Mouse (Mus musculus) heart, embryonic 10.5 days (tissue): ENCODE measurements around the gene Ivns1abp. TPM values are rescaled to one million over a fixed set of nuclear protein-coding genes. Genes with fewer than 3 reads are reported as not detected.
A peak's percentile ranks its signal among the peaks of the same experiment; 100 is the strongest.
"Not testable (repeated sequence)": the region's sequence is repeated elsewhere in the genome, so short reads cannot be mapped to it uniquely, and the experiment has no call there.

Source experiments
- DNase-seq: peaks from one replicate; pipeline ENCODE4 v3.0.0-alpha.2; 2017; ENCODE audit warnings: low spot score
- H3K27ac ChIP-seq: fragments of 300-500 bp; sonication (generic); 2 replicates; pipeline ENCODE4 v1.5.1; 2016; ENCODE audit warnings: mild to moderate bottlenecking
- H3K27me3 ChIP-seq: fragments of 300-500 bp; sonication (generic); 2 replicates; pipeline ENCODE4 v1.6.1; 2016; ENCODE audit warnings: mild to moderate bottlenecking; ENCODE audit not compliant: poor library complexity, insufficient read depth, severe bottlenecking
- H3K36me3 ChIP-seq: fragments of 300-500 bp; sonication (generic); 2 replicates; pipeline ENCODE4 v1.6.1; 2016; ENCODE audit warnings: mild to moderate bottlenecking, moderate library complexity
- H3K4me1 ChIP-seq: fragments of 300-500 bp; sonication (generic); 2 replicates; pipeline ENCODE4 v1.6.1; 2016; ENCODE audit warnings: mild to moderate bottlenecking
- H3K4me3 ChIP-seq: fragments of 300-500 bp; sonication (generic); 2 replicates; pipeline ENCODE4 v1.5.1; 2016; ENCODE audit warnings: mild to moderate bottlenecking, moderate library complexity
- H3K9me3 ChIP-seq: fragments of 300-500 bp; sonication (generic); 2 replicates; pipeline ENCODE4 v1.6.1; 2016; ENCODE audit warnings: mild to moderate bottlenecking, moderate library complexity
- WGBS: fragments of 180-500 bp; shearing (Covaris S2); methylation state at CpG from one replicate; pipeline ENCODE4 v1.1.7; 2016; 5-methylcytosine and 5-hydroxymethylcytosine counted together
- polyA plus RNA-seq: library from polyadenylated mRNA; unstranded; fragments of >200 nt; fragmentation: Nextera tagmentation; extraction: Ambion mirVana; gene quantifications from 2 replicates; pipeline ENCODE4 v1.2.1, GENCODE M21; 2016

Gene Ivns1abp
- polyA plus RNA-seq, 1 experiment from 2014 or later = 275 TPM

DNA sequence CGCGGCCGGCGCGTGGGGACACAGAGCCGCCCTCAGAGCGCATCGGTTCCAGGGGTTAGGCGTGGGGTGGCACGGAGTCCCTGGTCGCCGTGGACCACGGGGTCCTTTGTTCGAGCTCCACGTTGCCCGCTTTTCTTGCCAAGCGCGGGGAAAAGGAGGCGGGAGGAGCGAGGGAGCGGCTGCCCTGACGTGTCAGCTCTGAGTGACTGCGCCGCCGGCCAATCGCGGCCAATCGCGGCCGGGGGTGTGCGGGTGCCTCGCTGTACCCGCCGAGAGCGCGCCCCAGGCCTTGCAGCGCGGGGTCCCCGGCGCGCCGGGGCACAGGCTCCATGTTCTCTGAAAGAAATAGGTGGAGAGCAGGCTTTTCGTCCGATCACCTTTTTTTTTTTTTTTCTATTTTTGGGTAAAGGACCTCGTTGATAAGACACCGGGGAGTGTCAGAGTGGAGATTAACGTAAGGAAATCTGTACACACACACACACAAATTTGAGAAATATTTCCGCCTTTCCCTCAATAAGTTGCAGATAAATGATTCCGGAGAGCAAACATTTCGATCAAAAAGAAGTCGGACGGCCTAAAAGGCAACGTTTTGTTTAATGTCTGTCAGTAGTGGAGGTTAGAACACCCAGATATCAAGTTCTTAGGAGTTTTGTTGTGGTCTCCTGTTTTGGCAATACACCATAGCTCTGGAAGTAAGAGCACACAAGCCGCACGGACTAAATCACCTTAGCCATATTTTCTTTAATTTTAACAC, 1.0 kb downstream of the Ivns1abp start:
- peaks cover 40% of the 10 kb centered on the region for H3K4me1 ChIP-seq
- whole genome bisulfite sequencing = under 1% methylated on average over 55 of the region's 55 CpGs
- H3K9me3 ChIP-seq = no peaks in the 10 kb centered on the region
- DNase-seq = peak; percentile 95
- peak overlapping the region; percentile 98 for H3K4me3 ChIP-seq
- no peaks in the 10 kb centered on the region for H3K27me3 ChIP-seq
- H3K27ac ChIP-seq = peak overlapping the region; percentile 99
- peaks cover 11% of the 10 kb centered on the region for H3K36me3 ChIP-seq

GRCm38 (mm10) chr1:151345863-151346195, 1.6 kb downstream of the Ivns1abp start:
- H3K27me3 ChIP-seq = no peaks in the 10 kb centered on the region
- H3K36me3 ChIP-seq = peaks cover 16% of the 10 kb centered on the region
- H3K9me3 ChIP-seq = no peaks in the 10 kb centered on the region
- H3K27ac ChIP-seq = peak overlapping the region; percentile 99
- H3K4me3 ChIP-seq = peak overlapping the region; percentile 98
- peaks cover 36% of the 10 kb centered on the region for H3K4me1 ChIP-seq
- DNase-seq = no peak

GRCm38 (mm10) chr1:151346681-151347127, 2.4 kb downstream of the Ivns1abp start:
- Histone ChIP-seq H3K27ac (peak overlapping the region; percentile 72), H3K36me3 (peaks cover 25% of the 10 kb centered on the region)
- DNase-seq = no peak

GRCm38 (mm10) chr1:151348293-151348692, 4.0 kb downstream of the Ivns1abp start:
- not testable (repeated sequence) for DNase-seq, H3K4me3 ChIP-seq, H3K27ac ChIP-seq, H3K9me3 ChIP-seq, H3K27me3 ChIP-seq
- peaks cover 13% of the 10 kb centered on the region; the same call in 1 of the 2 replicates for H3K4me1 ChIP-seq
- H3K36me3 ChIP-seq = peaks cover 41% of the 10 kb centered on the region
- WGBS = 77% methylated on average over 4 of the region's 4 CpGs

More at GRCm38 (mm10) chr1:151346681-151347127, 2.4 kb downstream of the Ivns1abp start:
- H3K4me1 ChIP-seq = peaks cover 29% of the 10 kb centered on the region
- H3K4me3 ChIP-seq = peak overlapping the region; percentile 98
- WGBS = 19% methylated on average over 6 of the region's 6 CpGs
- H3K27me3 ChIP-seq = no peaks in the 10 kb centered on the region
- H3K9me3 ChIP-seq = no peaks in the 10 kb centered on the region

GRCm38 (mm10) chr1:151352911-151353310, 8.6 kb downstream of the Ivns1abp start:
- Histone ChIP-seq H3K9me3 (no peaks in the 10 kb centered on the region), H3K4me1 (peaks cover 3% of the 10 kb centered on the region; the same call in 1 of the 2 replicates), H3K4me3 (no peak overlapping the region), H3K27me3 (no peaks in the 10 kb centered on the region), H3K36me3 (peaks cover 86% of the 10 kb centered on the region), H3K27ac (no peak overlapping the region)
- DNase-seq = no peak
- WGBS = 95% methylated on average over 2 of the region's 2 CpGs

GRCm38 (mm10) chr1:151355994-151356393, 11.7 kb downstream of the Ivns1abp start:
- peaks cover 99% of the 10 kb centered on the region for H3K36me3 ChIP-seq
- no peak for DNase-seq
- 95% methylated on average over 5 of the region's 5 CpGs for WGBS
- H3K27ac ChIP-seq = no peak overlapping the region
- no peaks in the 10 kb centered on the region for H3K4me1 ChIP-seq
- no peaks in the 10 kb centered on the region for H3K27me3 ChIP-seq
- H3K9me3 ChIP-seq = no peaks in the 10 kb centered on the region
- H3K4me3 ChIP-seq = no peak overlapping the region

DNA sequence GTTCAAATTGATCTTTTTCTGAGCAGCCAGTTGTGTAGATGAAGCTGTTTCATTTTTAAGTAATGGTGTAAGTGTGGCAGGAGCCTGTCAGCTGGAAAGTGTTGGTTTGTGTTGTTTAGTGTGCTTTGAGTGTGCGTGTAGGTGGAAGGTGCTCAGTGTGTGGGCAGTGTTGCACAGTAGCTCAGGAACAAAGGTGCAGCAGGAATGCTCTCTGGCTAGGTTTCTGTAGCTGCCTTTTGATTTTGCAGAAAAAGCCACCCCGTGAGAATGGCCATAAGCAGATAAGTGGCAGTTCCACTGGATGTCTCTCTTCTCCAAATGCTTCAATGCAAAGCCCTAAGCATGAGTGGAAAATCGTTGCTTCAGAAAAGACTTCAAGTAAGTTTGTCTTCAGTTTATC, 15.1 kb downstream of the Ivns1abp start:
- peaks cover 99% of the 10 kb centered on the region for H3K36me3 ChIP-seq
- 90% methylated on average over 3 of the region's 3 CpGs for WGBS
- H3K4me1 ChIP-seq = no peaks in the 10 kb centered on the region
- DNase-seq = no peak
- H3K9me3 ChIP-seq = no peaks in the 10 kb centered on the region
- H3K27me3 ChIP-seq = no peaks in the 10 kb centered on the region
- no peak overlapping the region for H3K27ac ChIP-seq
- no peak overlapping the region for H3K4me3 ChIP-seq

DNA sequence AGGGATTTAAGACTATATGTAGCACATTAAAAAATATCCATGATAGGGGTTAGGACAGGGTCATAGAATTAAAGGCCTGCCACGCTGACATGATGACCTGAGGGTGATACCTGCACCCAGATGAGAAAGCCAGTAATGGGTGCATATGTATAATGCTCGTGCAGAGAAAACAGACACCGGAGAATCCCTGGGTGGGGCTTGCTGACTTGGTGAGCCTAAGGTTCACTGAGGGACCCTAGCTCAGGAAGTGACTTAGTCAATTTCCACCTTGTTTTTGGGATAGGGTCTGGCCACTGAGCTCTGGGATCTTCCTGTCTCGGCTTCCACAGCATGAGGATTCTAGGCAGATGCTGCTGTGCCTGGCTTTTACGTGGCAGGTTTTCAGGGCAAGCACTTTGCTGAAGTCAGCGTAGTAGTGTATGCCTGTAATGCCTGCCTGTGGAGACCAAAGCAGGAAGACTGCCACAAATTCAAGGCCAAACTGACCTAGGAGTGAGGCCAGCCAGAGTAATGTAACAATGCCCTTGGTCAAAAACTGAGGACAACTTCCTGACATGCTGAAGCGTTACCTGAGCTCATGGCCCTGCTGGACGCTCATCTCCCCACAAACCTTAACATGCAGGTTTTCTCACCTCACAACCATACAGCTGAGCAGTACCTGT, 22.8 kb downstream of the Ivns1abp start:
- no peaks in the 10 kb centered on the region for H3K4me1 ChIP-seq
- H3K36me3 ChIP-seq = peaks cover 73% of the 10 kb centered on the region
- no peaks in the 10 kb centered on the region for H3K9me3 ChIP-seq
- no peak overlapping the region for H3K27ac ChIP-seq
- no peak for DNase-seq
- H3K27me3 ChIP-seq = no peaks in the 10 kb centered on the region
- no peak overlapping the region for H3K4me3 ChIP-seq
- WGBS = 81% methylated on average over 8 of the region's 8 CpGs

- H3K4me1 ChIP-seq = no peaks in the 10 kb centered on the region
- peaks cover 66% of the 10 kb centered on the region for H3K36me3 ChIP-seq
- 87% methylated on average over 5 of the region's 5 CpGs for WGBS
- DNase-seq = no peak
- H3K27me3 ChIP-seq = no peaks in the 10 kb centered on the region
- H3K9me3 ChIP-seq = no peaks in the 10 kb centered on the region
- no peak overlapping the region for H3K27ac ChIP-seq
- H3K4me3 ChIP-seq = no peak overlapping the region
Observed at GRCm38 (mm10) chr1:151367721-151368324, 23.5 kb downstream of the Ivns1abp start.

DNA sequence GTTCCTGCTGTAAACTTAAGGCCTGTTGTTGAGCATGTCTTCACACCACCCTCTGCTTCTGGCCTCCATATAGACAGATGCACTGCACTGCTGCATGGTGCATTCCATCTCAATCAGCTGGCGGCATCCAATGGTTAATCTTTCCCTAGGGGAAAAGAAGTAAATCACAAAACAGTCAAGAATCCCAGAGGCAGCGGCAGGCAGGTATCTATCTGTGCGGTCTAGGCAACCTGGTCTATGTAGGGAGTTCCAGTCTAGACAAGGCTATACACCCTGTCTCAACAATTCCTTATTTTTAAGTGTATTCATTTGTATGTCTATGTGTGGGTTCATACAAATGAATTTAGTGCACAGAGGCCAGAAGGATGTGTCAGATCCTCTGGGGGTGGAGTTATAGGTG, 24.2 kb downstream of the Ivns1abp start:
- Histone ChIP-seq H3K36me3 (peaks cover 59% of the 10 kb centered on the region), H3K9me3 (no peaks in the 10 kb centered on the region), H3K4me3 (no peak overlapping the region), H3K4me1 (no peaks in the 10 kb centered on the region), H3K27me3 (no peaks in the 10 kb centered on the region), H3K27ac (no peak overlapping the region)
- DNase-seq = no peak
- 95% methylated on average over 3 of the region's 3 CpGs for WGBS

DNA sequence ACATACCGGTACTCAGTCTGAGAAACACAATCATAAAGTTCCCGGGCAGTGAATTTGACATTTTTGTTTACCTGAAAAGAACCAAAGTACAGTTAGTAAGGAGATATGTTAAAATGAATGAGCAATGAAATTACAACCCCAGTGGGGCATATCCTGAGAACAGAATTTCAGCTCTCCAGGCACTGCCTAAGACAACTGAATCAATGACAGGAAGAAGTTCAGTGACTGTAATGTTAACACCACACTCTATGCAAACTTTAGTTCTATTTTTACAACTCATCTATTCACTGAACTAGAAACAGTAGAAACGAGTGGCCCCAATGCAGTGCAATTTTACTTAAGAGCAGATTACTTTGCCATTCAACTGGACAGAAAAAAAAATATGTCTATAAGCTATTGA, 26.3 kb downstream of the Ivns1abp start:
- Histone ChIP-seq H3K27me3 (no peaks in the 10 kb centered on the region), H3K4me3 (no peak overlapping the region), H3K27ac (no peak overlapping the region), H3K4me1 (no peaks in the 10 kb centered on the region), H3K36me3 (peaks cover 42% of the 10 kb centered on the region), H3K9me3 (no peaks in the 10 kb centered on the region)
- DNase-seq = no peak
- WGBS = 82% methylated on average over 3 of the region's 3 CpGs

DNA sequence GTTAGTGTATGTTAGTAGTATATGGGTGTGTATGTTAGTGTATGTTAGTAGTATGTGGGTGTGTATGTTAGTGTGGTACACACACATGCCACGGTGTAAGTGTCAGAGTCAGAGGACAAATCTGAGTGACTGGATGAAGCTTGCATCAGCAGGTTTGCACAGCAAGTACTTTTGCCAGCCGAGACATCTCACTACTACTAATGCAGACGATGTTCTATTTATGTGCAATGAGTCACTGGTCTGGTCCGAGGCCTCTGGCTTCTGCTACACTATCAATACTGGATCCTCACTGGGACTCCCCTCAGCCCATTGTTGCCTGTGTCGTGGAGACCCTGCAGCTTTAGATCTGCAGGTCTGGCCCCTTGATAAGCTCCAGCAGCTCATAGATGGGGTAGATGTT, 27.3 kb downstream of the Ivns1abp start:
- H3K36me3 ChIP-seq = peaks cover 36% of the 10 kb centered on the region
- DNase-seq = peak; percentile 89
- H3K27me3 ChIP-seq = no peaks in the 10 kb centered on the region
- WGBS = 35% methylated on average over 5 of the region's 5 CpGs
- no peak overlapping the region for H3K4me3 ChIP-seq
- no peaks in the 10 kb centered on the region for H3K4me1 ChIP-seq
- H3K9me3 ChIP-seq = no peaks in the 10 kb centered on the region
- peak overlapping the region; percentile 24; the same call in 1 of the 2 replicates for H3K27ac ChIP-seq

- Histone ChIP-seq H3K4me1 (no peaks in the 10 kb centered on the region), H3K36me3 (peaks cover 29% of the 10 kb centered on the region), H3K4me3 (no peak overlapping the region), H3K9me3 (no peaks in the 10 kb centered on the region), H3K27ac (no peak overlapping the region), H3K27me3 (no peaks in the 10 kb centered on the region)
- WGBS = 88% methylated on average over 1 of the region's 1 CpGs
- DNase-seq = no peak
Observed at GRCm38 (mm10) chr1:151372823-151373222, 28.5 kb downstream of the Ivns1abp start.
